Mouse (Mus musculus): ENCODE measurements around the gene Sgsm2. TPM values are rescaled to one million over a fixed set of nuclear protein-coding genes. Genes with fewer than 3 reads are reported as not detected.

The Sgsm2 gene
- total RNA-seq (2023; ENCODE audit: inconsistent age) = 4.1 to 7.5 TPM (median 6.4 TPM) in 4 replicates

GRCm38 (mm10) chr11:74896901-74897677 lies at the start of gene Sgsm2:
Gene Sgsm2, minus strand, starts transcription at chr11:74897060.

GRCm38 (mm10) chr11:74925577-74926387 lies 28.9 kb upstream of the Sgsm2 start, which contains the start of the genes Smg6 and Srr:
Gene Smg6, plus strand, starts transcription at chr11:74925823.
Gene Srr, minus strand, starts transcription at chr11:74925948.

GRCm38 (mm10) chr11:74897678-74898516 lies 1.0 kb upstream of the Sgsm2 start, which contains the start of gene Tsr1:
Gene Tsr1, plus strand, starts transcription at chr11:74898071.

GRCm38 (mm10) chr11:74830256-74831161 lies 66.4 kb downstream of the Sgsm2 start, which contains the start of gene Mnt:
Gene Mnt, plus strand, starts transcription at chr11:74830920.

Other genes with a start within 250 kb of the Sgsm2 start
- gene Cluh, start 247.6 kb downstream of the Sgsm2 start, total RNA-seq (2023; ENCODE audit: inconsistent age) = 40.5 to 45.5 TPM (median 44.1 TPM) in 4 replicates
- 104 to 145 TPM (median 141 TPM) in 4 replicates for gene Pafah1b1, start 172.4 kb downstream of the Sgsm2 start, total RNA-seq (2023; ENCODE audit: inconsistent age)
- 48.1 to 57.3 TPM (median 54.5 TPM) in 4 replicates for gene Mettl16, start 126.2 kb downstream of the Sgsm2 start, total RNA-seq (2023; ENCODE audit: inconsistent age)
- gene Mnt, start 66.1 kb downstream of the Sgsm2 start, total RNA-seq (2023; ENCODE audit: inconsistent age) = 100 to 121 TPM (median 119 TPM) in 4 replicates
- gene Tsr1, start 1.0 kb upstream of the Sgsm2 start, total RNA-seq (2023; ENCODE audit: inconsistent age) = 77.0 to 90.0 TPM (median 80.6 TPM) in 4 replicates
- gene Smg6, start 28.8 kb upstream of the Sgsm2 start, total RNA-seq (2023; ENCODE audit: inconsistent age) = 57.7 to 67.0 TPM (median 62.6 TPM) in 4 replicates
- gene Srr, start 28.9 kb upstream of the Sgsm2 start, total RNA-seq (2023; ENCODE audit: inconsistent age) = 6.0 to 8.6 TPM (median 6.7 TPM) in 4 replicates